Mouse (Mus musculus): Measurements from ENCODE around the gene Mapk8ip1. TPM values are rescaled to one million over a fixed set of nuclear protein-coding genes. Genes with fewer than 3 reads are reported as not detected.
A peak's percentile ranks its signal among the peaks of the same experiment; 100 is the strongest.

Gene Mapk8ip1
- polyA plus RNA-seq, 1 experiment = 0.03 TPM

- TF ChIP-seq TAL1 (IDR thresholded peaks at IDR 0.05; ENCODE audit: low read length) (no peak), GATA1 (IDR thresholded peaks at IDR 0.05; ENCODE audit: low read length) (no peak)
- Histone ChIP-seq H3K36me3 (ENCODE audit: control insufficient read depth) (no peaks in the 10 kb centered on the region), H3K4me3 (replicated peaks) (no peak overlapping the region), H3K27me3 (ENCODE audit: control insufficient read depth) (peaks cover 81% of the 10 kb centered on the region), H3K9me3 (ENCODE audit: control insufficient read depth, low read length) (peaks cover 2% of the 10 kb centered on the region; the same call in 1 of the 2 replicates), H3K4me1 (ENCODE audit: control insufficient read depth) (no peaks in the 10 kb centered on the region; the same call in 1 of the 2 replicates)
Measured at GRCm38 (mm10) chr2:92397436-92397835, 3.6 kb downstream of the Mapk8ip1 start.

- no peaks in the 10 kb centered on the region for H3K4me1 ChIP-seq (ENCODE audit: control insufficient read depth)
- H3K36me3 ChIP-seq (ENCODE audit: control insufficient read depth) = no peaks in the 10 kb centered on the region
- TF ChIP-seq GATA1 (IDR thresholded peaks at IDR 0.05; ENCODE audit: low read length) (no peak), TAL1 (IDR thresholded peaks at IDR 0.05; ENCODE audit: low read length) (no peak)
- no peaks in the 10 kb centered on the region; the same call in 1 of the 2 replicates for H3K9me3 ChIP-seq (ENCODE audit: control insufficient read depth, low read length)
- H3K27me3 ChIP-seq (ENCODE audit: control insufficient read depth) = peaks cover 81% of the 10 kb centered on the region
- H3K4me3 ChIP-seq (replicated peaks) = no peak overlapping the region
Measured at GRCm38 (mm10) chr2:92395535-92395934, 5.5 kb downstream of the Mapk8ip1 start.

GRCm38 (mm10) chr2:92392318-92393264 is 8.5 kb downstream of the Mapk8ip1 start:
- H3K27me3 ChIP-seq (ENCODE audit: control insufficient read depth) = peaks cover 94% of the 10 kb centered on the region
- TF ChIP-seq TAL1 (IDR thresholded peaks at IDR 0.05; ENCODE audit: low read length) (no peak), GATA1 (IDR thresholded peaks at IDR 0.05; ENCODE audit: low read length) (no peak)

GRCm38 (mm10) chr2:92391703-92392317 is 9.3 kb downstream of the Mapk8ip1 start:
- Histone ChIP-seq H3K9me3 (ENCODE audit: control insufficient read depth, low read length) (peaks cover 2% of the 10 kb centered on the region; the same call in 1 of the 2 replicates), H3K27me3 (ENCODE audit: control insufficient read depth) (peaks cover 95% of the 10 kb centered on the region), H3K4me3 (replicated peaks) (peak overlapping the region; percentile 22), H3K36me3 (ENCODE audit: control insufficient read depth) (no peaks in the 10 kb centered on the region; the same call in 1 of the 2 replicates), H3K4me1 (ENCODE audit: control insufficient read depth) (peaks cover 7% of the 10 kb centered on the region)
- no peak for TF ChIP-seq GATA1 (IDR thresholded peaks at IDR 0.05; ENCODE audit: low read length)

More at GRCm38 (mm10) chr2:92392318-92393264, 8.5 kb downstream of the Mapk8ip1 start:
- H3K4me3 ChIP-seq (replicated peaks) = peak overlapping the region; percentile 22
- no peaks in the 10 kb centered on the region for H3K36me3 ChIP-seq (ENCODE audit: control insufficient read depth)
- H3K9me3 ChIP-seq (ENCODE audit: control insufficient read depth, low read length) = peaks cover 2% of the 10 kb centered on the region; the same call in 1 of the 2 replicates
- H3K4me1 ChIP-seq (ENCODE audit: control insufficient read depth) = peaks cover 7% of the 10 kb centered on the region

- no peaks in the 10 kb centered on the region; the same call in 1 of the 2 replicates for H3K36me3 ChIP-seq (ENCODE audit: control insufficient read depth)
- peaks cover 93% of the 10 kb centered on the region for H3K27me3 ChIP-seq (ENCODE audit: control insufficient read depth)
- peaks cover 2% of the 10 kb centered on the region; the same call in 1 of the 2 replicates for H3K9me3 ChIP-seq (ENCODE audit: control insufficient read depth, low read length)
- no peak overlapping the region for H3K4me3 ChIP-seq (replicated peaks)
- TF ChIP-seq TAL1 (IDR thresholded peaks at IDR 0.05; ENCODE audit: low read length) = no peak
- TF ChIP-seq GATA1 (IDR thresholded peaks at IDR 0.05; ENCODE audit: low read length) = no peak
- peaks cover 7% of the 10 kb centered on the region for H3K4me1 ChIP-seq (ENCODE audit: control insufficient read depth)
Measured at GRCm38 (mm10) chr2:92391116-92391515, 9.9 kb downstream of the Mapk8ip1 start.

GRCm38 (mm10) chr2:92390206-92390930 is 10.7 kb downstream of the Mapk8ip1 start:
- peaks cover 2% of the 10 kb centered on the region; the same call in 1 of the 2 replicates for H3K9me3 ChIP-seq (ENCODE audit: control insufficient read depth, low read length)
- H3K4me3 ChIP-seq (replicated peaks) = no peak overlapping the region
- peaks cover 91% of the 10 kb centered on the region for H3K27me3 ChIP-seq (ENCODE audit: control insufficient read depth)
- peaks cover 7% of the 10 kb centered on the region for H3K4me1 ChIP-seq (ENCODE audit: control insufficient read depth)
- H3K36me3 ChIP-seq (ENCODE audit: control insufficient read depth) = no peaks in the 10 kb centered on the region; the same call in 1 of the 2 replicates
- no peak for TF ChIP-seq TAL1 (IDR thresholded peaks at IDR 0.05; ENCODE audit: low read length)
- no peak for TF ChIP-seq GATA1 (IDR thresholded peaks at IDR 0.05; ENCODE audit: low read length)

- TF ChIP-seq TAL1 (IDR thresholded peaks at IDR 0.05; ENCODE audit: low read length) (no peak), GATA1 (IDR thresholded peaks at IDR 0.05; ENCODE audit: low read length) (no peak)
- Histone ChIP-seq H3K4me1 (ENCODE audit: control insufficient read depth) (peaks cover 11% of the 10 kb centered on the region), H3K36me3 (ENCODE audit: control insufficient read depth) (no peaks in the 10 kb centered on the region; the same call in 1 of the 2 replicates), H3K9me3 (ENCODE audit: control insufficient read depth, low read length) (peaks cover 2% of the 10 kb centered on the region; the same call in 1 of the 2 replicates), H3K27me3 (ENCODE audit: control insufficient read depth) (peaks cover 83% of the 10 kb centered on the region), H3K4me3 (replicated peaks) (no peak overlapping the region)
Measured at GRCm38 (mm10) chr2:92389645-92390044, 11.4 kb downstream of the Mapk8ip1 start.

GRCm38 (mm10) chr2:92388891-92389641 is 12.0 kb downstream of the Mapk8ip1 start:
- H3K4me3 ChIP-seq (replicated peaks) = peak overlapping the region; percentile 47
- TF ChIP-seq GATA1 (IDR thresholded peaks at IDR 0.05; ENCODE audit: low read length) = no peak
- TF ChIP-seq TAL1 (IDR thresholded peaks at IDR 0.05; ENCODE audit: low read length) = no peak
- H3K4me1 ChIP-seq (ENCODE audit: control insufficient read depth) = peaks cover 17% of the 10 kb centered on the region
- H3K9me3 ChIP-seq (ENCODE audit: control insufficient read depth, low read length) = peaks cover 2% of the 10 kb centered on the region; the same call in 1 of the 2 replicates
- peaks cover 78% of the 10 kb centered on the region for H3K27me3 ChIP-seq (ENCODE audit: control insufficient read depth)
- H3K36me3 ChIP-seq (ENCODE audit: control insufficient read depth) = no peaks in the 10 kb centered on the region; the same call in 1 of the 2 replicates
